Mouse (Mus musculus): Measurements from ENCODE around the gene Dnal1. TPM values are rescaled to one million over a fixed set of nuclear protein-coding genes. Genes with fewer than 3 reads are reported as not detected.

Dnal1 gene
- total RNA-seq, 2 experiments from 2014 or later: 99.1 to 101 TPM

- peak; percentile 16 to 41 for DNase-seq (ENCODE audit: low spot score in 2 of 2)
- Histone ChIP-seq H3K4me3 (peak within 1 kb of the TSS; percentile 68), H3K27ac (peak within 1 kb of the TSS; percentile 92)
- peak; percentile 31 for TF ChIP-seq CTCF (conservative IDR thresholded peaks at IDR 0.05)
These were observed 13.3 kb upstream of the Dnal1 start, which contains the start of gene Acot6 for GRCm38 (mm10) chr12:84100604-84101492. Acot6 (plus strand) TSS chr12:84100654.

GRCm38 (mm10) chr12:84101493-84101845 lies 12.7 kb upstream of the Dnal1 start:
- H3K4me3 ChIP-seq: peak overlapping the region; percentile 68
- peak overlapping the region; percentile 92 for H3K27ac ChIP-seq
- no peak for DNase-seq (ENCODE audit: low spot score in 2 of 2)
- TF ChIP-seq CTCF (conservative IDR thresholded peaks at IDR 0.05): no peak

GRCm38 (mm10) chr12:84107012-84107411 lies 7.2 kb upstream of the Dnal1 start:
- H3K27ac ChIP-seq: no peak overlapping the region
- no peak overlapping the region for H3K4me3 ChIP-seq
- TF ChIP-seq CTCF (conservative IDR thresholded peaks at IDR 0.05): no peak
- no peak for DNase-seq (ENCODE audit: low spot score in 2 of 2)

GRCm38 (mm10) chr12:84107692-84108091 lies 6.5 kb upstream of the Dnal1 start:
- TF ChIP-seq CTCF (conservative IDR thresholded peaks at IDR 0.05): no peak
- no peak overlapping the region for H3K27ac ChIP-seq
- H3K4me3 ChIP-seq: no peak overlapping the region
- DNase-seq (ENCODE audit: low spot score in 2 of 2): no peak

- Histone ChIP-seq H3K27ac (no peak overlapping the region), H3K4me3 (no peak overlapping the region)
- no peak for DNase-seq (ENCODE audit: low spot score in 2 of 2)
- TF ChIP-seq CTCF (conservative IDR thresholded peaks at IDR 0.05): peak; percentile 55
These were observed 4.2 kb upstream of the Dnal1 start for GRCm38 (mm10) chr12:84109924-84110323.

GRCm38 (mm10) chr12:84110814-84111213 lies 3.4 kb upstream of the Dnal1 start:
- no peak overlapping the region for H3K4me3 ChIP-seq
- TF ChIP-seq CTCF (conservative IDR thresholded peaks at IDR 0.05): no peak
- H3K27ac ChIP-seq: no peak overlapping the region
- DNase-seq (ENCODE audit: low spot score in 2 of 2): no peak

- Histone ChIP-seq H3K4me3 (peak overlapping the region; percentile 82), H3K27ac (peak overlapping the region; percentile 49)
- DNase-seq (ENCODE audit: low spot score in 2 of 2): no peak
- no peak for TF ChIP-seq CTCF (conservative IDR thresholded peaks at IDR 0.05)
These were observed 490 bp upstream of the Dnal1 start for GRCm38 (mm10) chr12:84113676-84114075.

GRCm38 (mm10) chr12:84119584-84119983 lies 5.4 kb downstream of the Dnal1 start:
- no peak for TF ChIP-seq CTCF (conservative IDR thresholded peaks at IDR 0.05)
- DNase-seq (ENCODE audit: low spot score in 2 of 2): no peak
- Histone ChIP-seq H3K27ac (no peak overlapping the region), H3K4me3 (no peak overlapping the region)

GRCm38 (mm10) chr12:84125892-84126291 lies 11.7 kb downstream of the Dnal1 start:
- no peak overlapping the region for H3K27ac ChIP-seq
- no peak for DNase-seq (ENCODE audit: low spot score in 2 of 2)
- TF ChIP-seq CTCF (conservative IDR thresholded peaks at IDR 0.05): no peak

GRCm38 (mm10) chr12:84126899-84127298 lies 12.7 kb downstream of the Dnal1 start:
- H3K4me3 ChIP-seq: no peak overlapping the region
- TF ChIP-seq CTCF (conservative IDR thresholded peaks at IDR 0.05): no peak
- H3K27ac ChIP-seq: no peak overlapping the region
- no peak for DNase-seq (ENCODE audit: low spot score in 2 of 2)

More at GRCm38 (mm10) chr12:84125892-84126291, 11.7 kb downstream of the Dnal1 start:
- H3K4me3 ChIP-seq: no peak overlapping the region

GRCm38 (mm10) chr12:84128576-84128975 lies 14.4 kb downstream of the Dnal1 start:
- H3K4me3 ChIP-seq: no peak overlapping the region
- no peak overlapping the region for H3K27ac ChIP-seq
- TF ChIP-seq CTCF (conservative IDR thresholded peaks at IDR 0.05): no peak
- DNase-seq (ENCODE audit: low spot score in 2 of 2): no peak

GRCm38 (mm10) chr12:84129931-84130330 lies 15.8 kb downstream of the Dnal1 start:
- no peak for TF ChIP-seq CTCF (conservative IDR thresholded peaks at IDR 0.05)
- DNase-seq (ENCODE audit: low spot score in 2 of 2): no peak
- no peak overlapping the region for H3K4me3 ChIP-seq

GRCm38 (mm10) chr12:84132265-84132664 lies 18.1 kb downstream of the Dnal1 start:
- no peak for DNase-seq (ENCODE audit: low spot score in 2 of 2)
- H3K4me3 ChIP-seq: no peak overlapping the region
- TF ChIP-seq CTCF (conservative IDR thresholded peaks at IDR 0.05): peak; percentile 76

More at GRCm38 (mm10) chr12:84129931-84130330, 15.8 kb downstream of the Dnal1 start:
- H3K27ac ChIP-seq: no peak overlapping the region

GRCm38 (mm10) chr12:84137131-84137530 lies 23.0 kb downstream of the Dnal1 start:
- no peak for TF ChIP-seq CTCF (conservative IDR thresholded peaks at IDR 0.05)
- Histone ChIP-seq H3K4me3 (no peak overlapping the region), H3K27ac (no peak overlapping the region)
- no peak for DNase-seq (ENCODE audit: low spot score in 2 of 2)

More at GRCm38 (mm10) chr12:84132265-84132664, 18.1 kb downstream of the Dnal1 start:
- H3K27ac ChIP-seq: no peak overlapping the region
